9 mouse cellular contexts compared by ENCODE assay signal in genomic region chr9:65191389-65191754, GRCm38 (mm10). TPM values are rescaled to one million over a fixed set of nuclear protein-coding genes. Genes with fewer than 3 reads are reported as not detected.
DNase-seq lines count a peak whose midpoint lies in the region; ATAC-seq and TF ChIP-seq lines count a peak whose summit lies in the region.
"Had no signal": no experiment of that assay in that cellular context is flagged by ENCODE, and none has a peak within 500 bp of the region (broad histone marks: within the 10 kb centered on the region; RNA-seq: fewer than 3 reads in every experiment).

No protein-coding gene starts in this region.

- H3K9ac ChIP-seq in embryonic facial prominence, embryonic 11.5 days (replicated peaks; ENCODE audit: low read length): 0 out of 2 replicates have a peak overlapping the region, but pooled peaks have one; percentile 28
- H3K9ac ChIP-seq in limb, embryonic 12.5 days (replicated peaks): no peak overlapping the region
- H3K9ac ChIP-seq: liver, embryonic 14.5 days had no signal

- no peaks in the 10 kb centered on the region for H3K9me3 ChIP-seq in embryonic facial prominence, embryonic 11.5 days (replicated peaks; ENCODE audit: control insufficient read depth, low read length)
- H3K9me3 ChIP-seq in limb, embryonic 12.5 days: no peaks in the 10 kb centered on the region

- no peak for ATAC-seq in embryonic facial prominence, embryonic 11.5 days (replicated peaks; ENCODE audit: insufficient number of reproducible peaks, low FRiP score, low TSS enrichment, low read depth)
- no peak for ATAC-seq in limb, embryonic 12.5 days (ENCODE audit: insufficient number of reproducible peaks, insufficient read depth, low FRiP score, low TSS enrichment, low read depth)

- 40% methylated on average over 2 of the region's 2 CpGs for WGBS in kidney, adult 2 months
- WGBS in embryonic facial prominence, embryonic 11.5 days: 16% methylated on average over 2 of the region's 2 CpGs
- 13% methylated on average over 2 of the region's 2 CpGs for WGBS in limb, embryonic 12.5 days

- DNase-seq in kidney, adult 2 months: peak; percentile 64
- no peak for DNase-seq in kidney, adult 8-10 months
- DNase-seq in adipocyte (ENCODE audit: low spot score): peak; percentile 25
- DNase-seq in embryonic facial prominence, embryonic 11.5 days (ENCODE audit: low spot score): peak; percentile 51
- DNase-seq in left cerebral cortex, adult 18-20 months (ENCODE audit: low spot score in 2 of 2): no peak
- DNase-seq in ovary, postnatal 10 days (ENCODE audit: low spot score): no peak

- TF ChIP-seq POLR2A in kidney, adult 2 months (IDR thresholded peaks at IDR 0.05; ENCODE audit: low read depth, low read length): no peak

- H3K27ac ChIP-seq in kidney, adult 2 months (ENCODE audit: insufficient read depth, low read depth, low read length): peak overlapping the region; percentile 48; the same call in 1 of the 2 replicates
- H3K27ac ChIP-seq in embryonic facial prominence, embryonic 11.5 days (replicated peaks; ENCODE audit: low read depth, low read length): no peak overlapping the region; the same call in 1 of the 2 replicates
- H3K27ac ChIP-seq in limb, embryonic 12.5 days: peak overlapping the region; percentile 37; the same call in 1 of the 2 replicates
- H3K27ac ChIP-seq: liver, embryonic 14.5 days had no signal

- H3K36me3 ChIP-seq in kidney, adult 2 months (ENCODE audit: control insufficient read depth, insufficient read depth, low read length): no peaks in the 10 kb centered on the region
- H3K36me3 ChIP-seq in embryonic facial prominence, embryonic 11.5 days (replicated peaks; ENCODE audit: control insufficient read depth, insufficient read depth, low read depth, low read length): no peaks in the 10 kb centered on the region
- no peaks in the 10 kb centered on the region for H3K36me3 ChIP-seq in limb, embryonic 12.5 days

- no peak for TF ChIP-seq CTCF in kidney, adult 2 months (conservative IDR thresholded peaks at IDR 0.05; ENCODE audit: insufficient read depth, insufficient read length, low read depth, low read length)

- H3K4me3 ChIP-seq in kidney, adult 2 months (ENCODE audit: insufficient read depth, low read depth, low read length): no peak overlapping the region
- H3K4me3 ChIP-seq in embryonic facial prominence, embryonic 11.5 days (ENCODE audit: low read depth, low read length): no peak overlapping the region
- no peak overlapping the region for H3K4me3 ChIP-seq in limb, embryonic 12.5 days (replicated peaks)

- H3K4me1 ChIP-seq in kidney, adult 2 months (ENCODE audit: control insufficient read depth, insufficient read depth, low read length): peaks cover 23% of the 10 kb centered on the region
- peaks cover 19% of the 10 kb centered on the region for H3K4me1 ChIP-seq in embryonic facial prominence, embryonic 11.5 days (ENCODE audit: control insufficient read depth, insufficient read depth, low read length)
- peaks cover 29% of the 10 kb centered on the region for H3K4me1 ChIP-seq in limb, embryonic 12.5 days (replicated peaks)

- no peak overlapping the region for H3K4me2 ChIP-seq in embryonic facial prominence, embryonic 11.5 days (ENCODE audit: low read depth, low read length)
- H3K4me2 ChIP-seq in limb, embryonic 12.5 days: no peak overlapping the region

- H3K27me3 ChIP-seq in kidney, adult 2 months (replicated peaks; ENCODE audit: control insufficient read depth, insufficient read depth, low read length): no peaks in the 10 kb centered on the region
- no peaks in the 10 kb centered on the region for H3K27me3 ChIP-seq in embryonic facial prominence, embryonic 11.5 days (ENCODE audit: control insufficient read depth, insufficient read depth, low read length)
- no peaks in the 10 kb centered on the region for H3K27me3 ChIP-seq in limb, embryonic 12.5 days

RNA-seq across cellular contexts. Expression of gene Parp16, which starts 3.8 kb away (rescaled TPM):
- 11.0 and 11.9 TPM in 2 replicates for polyA plus RNA-seq in kidney, adult 2 months (2012; rRNA removed)
- 4.9 and 5.7 TPM in 2 replicates for polyA plus RNA-seq in embryonic facial prominence, embryonic 11.5 days (2014; fragmentation: Nextera tagmentation; extraction: Ambion mirVana)
- polyA plus RNA-seq in limb, embryonic 12.5 days (2016; fragmentation: Nextera tagmentation; extraction: Ambion mirVana): 8.2 and 8.7 TPM in 2 replicates
- 1 to 10 TPM; 4.0 to 4.3 TPM for total RNA-seq in left cerebral cortex, adult 18-20 months (2021)

RNA-seq across cellular contexts. Expression of gene Igdcc3, which starts 50.4 kb away (rescaled TPM):
- 0.72 and 0.94 TPM in 2 replicates for polyA plus RNA-seq in kidney, adult 2 months (2012; rRNA removed)
- polyA plus RNA-seq in embryonic facial prominence, embryonic 11.5 days (2014; fragmentation: Nextera tagmentation; extraction: Ambion mirVana): 17.0 and 18.7 TPM in 2 replicates
- 6.2 and 6.4 TPM in 2 replicates for polyA plus RNA-seq in limb, embryonic 12.5 days (2016; fragmentation: Nextera tagmentation; extraction: Ambion mirVana)
- total RNA-seq in left cerebral cortex, adult 18-20 months (2021): 1 to 10 TPM; 1.4 to 1.7 TPM
- polyA plus RNA-seq: large intestine, adult 2 months had no signal

Comparison
In these comparisons a context has a peak if more than half of its experiments do, and no peak if none do; other contexts are left out.
1. DNase-seq: peak in kidney, adult 2 months (single experiment), adipocyte (single experiment) and embryonic facial prominence, embryonic 11.5 days (single experiment); none in kidney, adult 8-10 months (0 of 2), left cerebral cortex, adult 18-20 months (0 of 2) and ovary, postnatal 10 days (single experiment).